Mouse (Mus musculus) layer of hippocampus, postnatal 36 days (tissue): ENCODE results near the gene Alkal2. TPM values are rescaled to one million over a fixed set of nuclear protein-coding genes. Genes with fewer than 3 reads are reported as not detected.

Experiments used
- DNase-seq, 2 experiments: peaks; one replicate each; pipeline ENCODE4 v3.0.0; 2022
- total RNA-seq, 2 experiments: library from RNA; stranded (reverse); gene quantifications; 2 replicates each; pipeline ENCODE4 v1.2.3; 2021

The Alkal2 gene
- total RNA-seq, 2 experiments from 2014 or later, result 4.3 to 5.3 TPM

DNA sequence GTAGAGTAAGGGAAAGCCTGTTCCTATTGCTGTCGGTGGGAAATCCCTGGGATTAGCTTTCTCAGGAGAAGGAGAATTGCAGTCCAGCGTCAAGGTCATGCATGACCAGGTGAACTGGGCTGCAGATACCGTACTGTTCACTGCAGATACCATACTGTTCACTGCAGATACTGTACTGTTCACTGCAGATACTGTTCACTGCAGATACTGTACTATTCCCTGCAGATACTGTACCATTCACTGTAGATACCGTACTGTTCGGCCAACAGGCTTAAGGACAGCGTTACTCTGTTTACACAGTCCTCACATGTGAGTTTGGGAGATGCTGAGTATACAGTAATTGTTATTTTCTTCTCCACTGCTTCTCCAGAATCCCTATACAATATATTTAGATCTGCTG, 44.1 kb downstream of the Alkal2 start:
- DNase-seq, result no peak

DNA sequence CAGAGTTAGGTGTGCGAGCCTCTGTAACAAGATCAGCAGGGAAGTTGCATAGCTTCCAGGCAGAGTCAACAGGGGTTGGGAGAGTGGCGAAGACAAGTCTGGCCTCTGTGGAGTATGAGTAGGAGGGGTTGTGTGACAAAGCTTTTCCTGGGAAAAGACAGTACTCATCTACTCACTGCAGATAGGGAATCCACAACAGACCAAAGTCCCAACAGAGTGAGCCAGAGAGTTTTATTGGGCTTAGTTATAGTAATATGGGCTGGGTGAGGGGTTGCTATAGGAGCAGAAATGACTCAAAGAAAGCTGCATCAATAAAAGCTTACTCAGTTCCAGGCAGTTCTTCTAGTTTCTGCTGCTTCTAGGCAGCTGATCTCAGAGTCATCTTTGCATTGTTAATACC, 49.2 kb downstream of the Alkal2 start:
- DNase-seq, result no peak

DNA sequence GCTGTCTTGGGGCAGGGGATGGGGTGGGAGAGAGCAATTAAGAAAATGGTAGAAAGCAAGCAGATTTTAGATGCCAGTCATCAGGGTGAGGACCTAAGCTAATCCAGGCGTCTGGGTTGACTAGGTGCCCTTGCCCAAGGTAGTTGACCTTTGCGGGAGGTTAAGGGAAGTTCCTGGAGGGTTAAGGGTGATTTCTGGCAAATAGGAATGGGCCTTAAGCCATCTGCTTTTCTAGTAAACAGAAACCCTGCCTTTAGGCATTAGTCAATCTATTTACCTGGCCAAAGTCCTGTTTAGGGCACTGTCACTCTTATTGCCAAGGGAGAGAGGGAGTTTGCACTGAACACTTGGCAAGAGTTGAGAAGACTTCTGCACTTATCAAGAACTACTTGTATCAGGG, 52.8 kb downstream of the Alkal2 start:
- DNase-seq, result no peak

Other genes starting within 250 kb of the Alkal2 start
- 10 to 100 TPM; 58.5 to 63.9 TPM for gene Acp1, start 27.3 kb downstream of the Alkal2 start, total RNA-seq
- gene Sh3yl1, start 27.3 kb downstream of the Alkal2 start, total RNA-seq, result 10 to 100 TPM; 12.6 to 13.0 TPM
- gene Fam110c, start 189.5 kb downstream of the Alkal2 start, total RNA-seq, result not detected